Mouse (Mus musculus) fat pad, adult 2 months (tissue): ENCODE measurements around the gene Polr2h.

ENCODE experiments used
- DNase-seq: peaks from one replicate; pipeline ENCODE4 v3.0.0-alpha.2; 2011; ENCODE audit warnings: low read depth, low spot score; ENCODE audit errors: extremely low read depth

Gene Polr2h

GRCm38 (mm10) chr16:20765244-20765643, 47.8 kb downstream of the Polr2h start:
- no peak for DNase-seq
